Mouse (Mus musculus) kidney, adult 2 months (tissue): ENCODE data around the gene Poll.

Source experiments
- CTCF ChIP-seq: fragments of 200-500 bp; conservative IDR thresholded peaks from 2 replicates; pipeline ENCODE4 v1.5.1; 2011; ENCODE audit warnings: low read depth, mild to moderate bottlenecking, control low read depth, low read length, moderate library complexity, mixed read lengths; ENCODE audit not compliant: insufficient read depth, insufficient read length
- POLR2A ChIP-seq: fragments of 200-500 bp; IDR thresholded peaks from one replicate; pipeline ENCODE4 v1.6.1; 2011; ENCODE audit warnings: low read depth, low read length, control low read depth

DNA sequence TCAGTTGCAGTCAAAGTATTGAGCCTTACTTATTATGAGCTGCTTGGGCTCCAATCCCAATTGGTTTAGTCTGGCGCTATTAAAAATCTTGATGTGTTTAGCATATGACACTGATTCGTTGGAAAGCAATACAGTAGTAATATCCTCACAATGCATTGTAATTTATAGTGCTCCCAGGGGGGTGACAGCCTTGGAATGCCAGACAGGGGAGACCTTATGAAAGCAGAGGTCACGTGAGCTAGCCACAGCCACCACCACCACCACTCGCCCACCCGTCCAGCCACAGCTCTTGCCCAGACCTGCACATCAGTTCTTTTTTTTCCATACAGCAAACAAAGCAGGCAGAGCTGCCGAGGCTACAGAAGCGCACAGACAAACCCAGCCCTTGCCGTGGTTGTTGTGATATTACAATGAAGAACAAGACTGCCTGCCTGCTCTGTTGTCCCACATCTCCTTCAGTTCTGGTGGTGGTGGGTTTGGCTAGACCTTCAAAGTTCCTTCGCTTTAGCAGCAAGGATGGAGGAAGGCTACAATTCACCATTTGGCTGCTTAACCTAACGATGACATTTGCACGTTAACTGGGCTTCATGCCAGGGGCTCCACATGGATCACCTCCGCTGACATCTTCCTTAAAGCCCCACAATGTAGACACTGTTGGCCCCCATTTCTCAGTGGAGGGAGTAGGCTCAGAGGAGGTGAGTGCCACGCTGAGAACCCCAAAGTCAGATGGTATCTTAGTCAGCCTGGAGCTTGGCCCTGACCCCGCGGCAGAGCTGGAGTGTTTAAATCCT, 5.8 kb upstream of the Poll start:
- TF ChIP-seq CTCF: no peak
- no peak for TF ChIP-seq POLR2A
